Mouse (Mus musculus) MEL-GATA-1-ER (cell line): ENCODE data around the gene Art3.
A peak's percentile ranks its signal among the peaks of the same experiment; 100 is the strongest.

Source experiments
- DNase-seq: peaks from one replicate; pipeline ENCODE4 v3.0.0-alpha.2; 2012; ENCODE audit warnings: low read depth; ENCODE audit errors: extremely low read depth

Art3 gene

GRCm38 (mm10) chr5:92331635-92332338 lies at the start of gene Art3:
Gene Art3, plus strand, starts transcription at chr5:92331827.
- DNase-seq = no peak

GRCm38 (mm10) chr5:92282571-92282970 lies 49.1 kb upstream of the Art3 start:
- DNase-seq = no peak

- DNase-seq = peak; percentile 65
Measured at GRCm38 (mm10) chr5:92283107-92283506, 48.5 kb upstream of the Art3 start.

DNA sequence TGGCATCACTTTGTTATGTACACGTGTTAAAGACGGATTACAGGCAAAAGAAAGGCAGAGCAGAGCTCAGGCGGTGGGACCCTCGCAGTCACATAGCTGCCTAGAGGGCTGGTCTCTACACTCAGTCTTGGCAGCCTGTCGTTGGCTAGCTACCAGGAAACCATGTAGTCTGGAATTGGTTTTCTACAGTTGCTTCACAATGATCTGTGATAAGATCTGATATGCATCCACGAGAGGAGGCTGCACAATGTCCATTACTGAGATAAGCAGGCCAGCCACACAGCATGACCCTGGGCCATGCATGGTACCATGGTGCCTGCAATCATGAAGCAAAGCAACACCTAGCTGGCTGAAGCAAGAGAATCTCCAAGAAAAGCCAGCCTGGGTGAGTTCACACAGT lies 43.8 kb upstream of the Art3 start:
- DNase-seq = no peak

- no peak for DNase-seq
Measured at GRCm38 (mm10) chr5:92291652-92292414, 39.8 kb upstream of the Art3 start.

- DNase-seq = no peak
Measured at GRCm38 (mm10) chr5:92294525-92294924, 37.1 kb upstream of the Art3 start.

DNA sequence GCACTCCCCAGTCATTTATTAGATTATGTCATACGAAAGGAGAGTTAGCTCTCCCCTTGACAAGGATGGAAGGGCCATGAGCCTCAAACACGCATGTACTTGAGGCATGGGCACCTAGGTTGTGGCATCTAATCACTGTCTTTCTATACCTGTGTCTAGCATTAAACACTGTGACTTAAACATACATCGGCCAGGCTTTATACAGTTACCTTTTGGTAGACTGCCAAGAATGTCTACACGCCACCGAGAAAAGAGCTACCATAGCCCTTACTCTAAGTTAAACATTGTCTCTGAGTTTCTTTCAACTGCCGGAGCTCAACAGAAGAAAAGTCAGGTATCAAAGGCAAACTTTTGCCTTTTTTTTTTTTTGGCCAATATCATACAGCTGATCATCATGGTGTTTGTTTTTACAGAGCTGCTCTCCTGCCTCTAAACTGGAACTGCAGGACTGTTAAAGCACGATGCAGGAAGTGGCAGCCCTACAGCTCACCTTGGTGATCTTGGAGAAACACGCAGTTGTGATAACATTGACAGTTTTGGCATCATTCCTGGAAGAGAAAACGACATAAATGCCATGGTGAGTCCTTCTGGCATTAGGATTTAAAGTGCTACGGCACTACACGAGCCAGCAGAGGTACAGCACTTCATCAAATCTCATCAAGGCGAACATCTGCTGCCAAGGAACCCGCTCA lies 29.3 kb upstream of the Art3 start:
- no peak for DNase-seq

DNA sequence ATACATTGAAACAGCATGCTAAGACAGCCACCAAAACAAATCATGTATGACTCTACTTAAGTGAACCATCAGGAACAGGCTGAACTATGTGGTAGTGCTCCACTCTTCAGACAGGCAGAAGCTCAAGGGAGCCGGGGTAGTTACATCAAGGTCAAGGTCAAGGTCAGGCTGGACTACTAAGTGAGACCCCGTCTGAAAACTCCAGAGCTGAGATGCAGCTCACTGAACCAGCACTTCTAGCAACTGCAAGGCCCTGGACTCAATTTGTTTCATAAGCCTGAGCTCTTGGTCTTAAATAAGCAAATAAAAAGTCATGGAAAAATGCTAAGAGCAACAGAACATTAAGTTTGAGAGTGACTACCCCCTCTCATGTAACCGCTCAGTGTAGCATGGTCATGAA lies 27.3 kb upstream of the Art3 start:
- no peak for DNase-seq

GRCm38 (mm10) chr5:92309681-92310511 lies 21.7 kb upstream of the Art3 start, which contains the start of gene Sdad1:
Gene Sdad1, minus strand, starts transcription at chr5:92310479.
- peak; percentile 89 for DNase-seq

GRCm38 (mm10) chr5:92312046-92312715 lies 19.4 kb upstream of the Art3 start:
- peak; percentile 78 for DNase-seq

DNA sequence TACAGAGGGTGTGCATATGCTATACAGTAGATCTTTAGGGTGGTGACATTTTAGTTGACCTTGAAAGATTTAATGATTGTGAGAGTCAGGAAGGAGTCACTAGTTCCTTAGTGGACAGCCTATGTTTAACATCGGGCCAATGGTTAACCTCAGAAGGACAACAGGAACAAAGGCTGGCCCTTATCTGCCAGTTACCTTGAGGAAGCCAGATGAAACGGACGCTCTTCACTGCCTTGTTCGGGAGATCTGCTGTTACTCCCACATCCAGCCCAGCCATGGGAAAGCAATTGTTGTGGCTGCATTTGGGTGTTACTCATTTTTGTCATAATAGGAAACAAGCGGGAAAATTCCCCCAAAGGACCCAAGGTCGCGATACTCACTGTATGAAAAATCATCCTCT lies 17.9 kb upstream of the Art3 start:
- DNase-seq = no peak

DNA sequence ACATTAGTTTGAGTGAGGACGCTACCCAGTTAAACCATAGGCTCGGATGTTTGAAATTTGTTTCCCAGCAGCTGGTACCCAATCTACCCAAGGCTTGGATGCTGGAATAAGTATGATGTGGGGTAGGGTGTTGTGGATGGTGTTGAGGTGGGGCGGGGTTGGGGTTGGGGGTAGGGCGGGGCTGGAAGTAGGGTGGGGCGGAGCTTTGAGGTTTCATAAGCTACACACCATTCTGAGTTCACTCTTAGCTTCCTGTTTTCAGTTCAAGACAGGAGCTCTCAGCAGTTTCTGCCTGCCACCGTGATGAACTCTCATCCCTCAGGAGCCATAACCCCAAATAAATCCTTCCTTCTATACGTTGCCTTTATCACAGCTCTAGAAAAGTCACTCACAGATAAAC lies 13.5 kb upstream of the Art3 start:
- peak; percentile 41 for DNase-seq

GRCm38 (mm10) chr5:92318596-92318995 lies 13.0 kb upstream of the Art3 start:
- no peak for DNase-seq

- DNase-seq = no peak
Measured at GRCm38 (mm10) chr5:92321631-92322400, 9.8 kb upstream of the Art3 start.

DNA sequence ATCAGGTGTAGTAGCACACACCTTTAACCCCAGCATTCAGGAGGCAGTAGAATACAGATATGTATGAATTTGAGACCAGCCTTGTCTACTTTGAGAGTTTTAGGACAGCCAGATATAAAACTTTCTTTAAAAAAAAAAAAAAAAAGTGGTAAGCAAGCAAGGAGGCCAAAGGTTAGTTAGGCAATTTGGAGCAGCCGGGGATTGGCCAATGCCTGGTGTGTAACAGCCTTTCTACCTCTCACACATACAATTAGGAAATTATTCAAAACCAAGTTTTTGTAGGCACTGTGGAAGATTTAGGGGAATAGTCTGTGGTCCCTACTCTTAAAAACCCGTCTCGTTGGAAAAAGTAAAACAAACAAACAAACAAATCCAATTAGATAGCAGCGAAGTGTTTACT lies 9.0 kb upstream of the Art3 start:
- DNase-seq = no peak

DNA sequence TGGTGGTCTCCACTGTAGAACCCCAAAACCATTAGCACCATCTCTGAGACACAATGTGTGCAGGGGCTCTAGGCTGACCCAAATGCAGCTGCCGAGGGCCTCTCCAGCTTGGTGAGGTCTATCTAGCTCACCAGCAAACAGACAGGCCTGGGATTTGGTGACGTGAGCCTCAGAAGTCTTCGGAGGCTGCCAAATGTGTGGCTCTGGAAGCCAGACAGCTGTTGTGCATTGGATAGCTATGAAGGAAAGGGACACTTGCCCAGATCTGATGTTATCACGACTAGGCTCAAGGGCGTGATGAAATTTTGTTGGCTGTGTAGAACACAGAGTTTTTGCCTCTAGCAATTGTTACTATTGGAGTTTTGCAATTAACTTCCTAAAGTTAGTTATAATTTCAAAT lies 8.4 kb upstream of the Art3 start:
- DNase-seq = no peak

GRCm38 (mm10) chr5:92327367-92327766 lies 4.3 kb upstream of the Art3 start:
- DNase-seq = no peak

DNA sequence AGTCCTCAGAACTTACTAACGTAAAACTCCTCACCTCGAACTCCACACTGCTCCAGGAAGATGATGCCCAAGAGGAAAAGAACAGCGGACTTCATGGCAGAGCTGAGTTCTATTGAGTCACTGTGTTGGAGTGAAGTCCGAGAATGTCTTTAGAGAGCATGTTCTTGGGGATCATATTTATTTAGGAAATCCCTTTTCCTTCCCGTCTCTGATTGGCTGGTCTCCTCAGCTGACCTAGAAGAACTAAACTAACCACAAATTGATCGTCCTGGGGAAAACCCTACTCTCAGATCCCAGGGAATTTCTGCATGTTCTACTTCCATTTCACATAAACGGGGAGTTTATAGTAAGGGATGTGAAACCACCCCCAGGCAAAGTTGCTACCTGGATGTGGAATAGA lies 3.7 kb upstream of the Art3 start, which contains the start of gene Cxcl9:
Cxcl9 (minus strand) TSS at position 151 of the 400 bp plus-strand sequence.
- no peak for DNase-seq

DNA sequence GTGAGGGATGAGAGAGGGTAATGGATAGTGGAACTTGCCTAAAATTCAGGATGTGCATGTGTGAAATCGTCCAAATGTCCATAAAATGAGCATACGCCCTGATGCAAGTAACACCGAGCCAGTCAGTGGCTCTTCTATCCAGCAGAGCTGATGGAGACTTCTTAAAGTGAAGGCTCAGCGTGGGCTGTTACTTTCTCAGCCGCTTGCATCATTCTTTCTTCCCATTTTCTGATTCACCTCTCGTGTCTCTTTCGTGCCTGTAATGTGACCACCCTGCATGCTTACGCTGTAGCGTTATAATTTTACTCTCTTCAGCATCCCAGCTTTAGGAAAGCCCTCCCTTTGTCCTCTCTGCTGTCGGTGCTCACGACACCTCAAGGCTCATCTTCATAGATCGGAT lies 505 bp upstream of the Art3 start:
- DNase-seq = no peak

DNA sequence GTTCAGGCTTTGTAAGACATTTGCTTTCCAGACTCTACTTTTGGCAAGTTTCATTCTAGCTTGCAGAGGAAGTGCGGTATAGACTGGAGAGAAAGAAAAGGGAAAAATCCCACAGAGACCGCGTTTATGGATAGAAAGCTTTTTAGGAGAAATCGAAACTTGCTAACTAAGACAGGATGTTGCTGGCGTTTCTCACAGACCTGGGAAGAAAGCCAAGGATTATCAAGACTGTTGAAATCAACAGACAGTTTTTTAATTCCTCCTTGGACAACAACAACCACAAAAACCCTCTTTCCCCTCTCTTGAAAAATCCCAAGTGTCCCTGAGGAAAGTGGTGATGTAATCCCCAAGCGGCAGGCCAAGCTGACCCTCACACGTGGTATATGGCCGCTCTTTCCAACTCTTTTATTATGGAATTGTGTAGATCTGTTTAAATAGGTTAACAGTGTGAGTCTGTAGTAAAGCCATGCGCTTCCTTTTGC lies 773 bp downstream of the Art3 start:
- no peak for DNase-seq
